Mouse (Mus musculus) lung, postnatal 0 days (tissue): Measurements from ENCODE around the gene Hacl1.

Source experiments
- CTCF ChIP-seq: IDR thresholded peaks from 2 replicates; pipeline ENCODE4 v1.5.1; 2016; ENCODE audit warnings: antibody characterized with exemption, mild to moderate bottlenecking
- EP300 ChIP-seq: IDR thresholded peaks from 2 replicates; pipeline ENCODE4 v1.6.1; 2016; ENCODE audit warnings: antibody characterized with exemption, mild to moderate bottlenecking, control low read depth

- no peak for TF ChIP-seq EP300
- TF ChIP-seq CTCF = 0 out of 2 replicates have a peak, but pooled peaks have one; percentile 11
These were observed at the start of gene Hacl1, which contains the start of gene Btd for GRCm38 (mm10) chr14:31640890-31641505.
